Mouse (Mus musculus) megakaryocyte, embryonic 14.5 days (primary cell): ENCODE measurements around the gene Dip2b.

Source experiments
- FLI1 ChIP-seq: IDR thresholded peaks from 2 replicates; pipeline ENCODE4 v1.6.1; 2012; ENCODE audit warnings: low read length, inconsistent platforms, mixed read lengths
- GATA1 ChIP-seq: IDR thresholded peaks from 3 replicates; pipeline ENCODE4 v1.6.1; 2012; ENCODE audit warnings: mixed read lengths, low read length, inconsistent platforms, borderline replicate concordance

GRCm38 (mm10) chr15:100265586-100266325 lies 227.3 kb downstream of the Dip2b start:
- TF ChIP-seq GATA1 = no peak
- TF ChIP-seq FLI1 = no peak
